Mouse (Mus musculus): Measurements from ENCODE around the gene Ttc41. TPM values are rescaled to one million over a fixed set of nuclear protein-coding genes. Genes with fewer than 3 reads are reported as not detected.

The Ttc41 gene
- polyA plus RNA-seq, 1 experiment from 2014 or later, result 2.0 TPM

GRCm38 (mm10) chr10:86777614-86778319, 72.2 kb downstream of the Ttc41 start:
- H3K4me2 ChIP-seq (replicated peaks), result peak overlapping the region; percentile 97
- peaks cover 14% of the 10 kb centered on the region; the same call in 1 of the 2 replicates for H3K4me1 ChIP-seq (replicated peaks)
- WGBS, result 38% methylated on average over 19 of the region's 19 CpGs
- no peaks in the 10 kb centered on the region for H3K36me3 ChIP-seq
- no peaks in the 10 kb centered on the region for H3K9me3 ChIP-seq
- H3K27me3 ChIP-seq (replicated peaks), result no peaks in the 10 kb centered on the region
- no peak; the same call in none of the 2 replicates for ATAC-seq
- peak overlapping the region; percentile 18; the same call in 1 of the 2 replicates for H3K27ac ChIP-seq
- H3K9ac ChIP-seq, result peak overlapping the region; percentile 34; the same call in 1 of the 2 replicates
- peak overlapping the region; percentile 66 for H3K4me3 ChIP-seq (replicated peaks)

- no peaks in the 10 kb centered on the region for H3K9me3 ChIP-seq
- H3K4me2 ChIP-seq (replicated peaks), result peak within 1 kb of the TSS; percentile 97
- peaks cover 16% of the 10 kb centered on the region; the same call in 1 of the 2 replicates for H3K4me1 ChIP-seq (replicated peaks)
- no peaks in the 10 kb centered on the region for H3K27me3 ChIP-seq (replicated peaks)
- H3K27ac ChIP-seq, result peak within 1 kb of the TSS; percentile 72
- H3K9ac ChIP-seq, result peak within 1 kb of the TSS; percentile 63
- ATAC-seq, result peak; percentile 96
- under 1% methylated on average over 44 of the region's 44 CpGs for WGBS
- H3K4me3 ChIP-seq (replicated peaks), result peak within 1 kb of the TSS; percentile 66
- no peaks in the 10 kb centered on the region for H3K36me3 ChIP-seq
Measured at GRCm38 (mm10) chr10:86778398-86779116, 72.9 kb downstream of the Ttc41 start, which contains the start of gene Nt5dc3. Nt5dc3 (plus strand) TSS chr10:86779005.

- peak; percentile 41; the same call in 1 of the 2 replicates for ATAC-seq
- H3K4me3 ChIP-seq (replicated peaks), result peak overlapping the region; percentile 66
- no peaks in the 10 kb centered on the region for H3K9me3 ChIP-seq
- no peak overlapping the region for H3K27ac ChIP-seq
- H3K4me1 ChIP-seq (replicated peaks), result peaks cover 16% of the 10 kb centered on the region; the same call in 1 of the 2 replicates
- peak overlapping the region; percentile 63 for H3K9ac ChIP-seq
- under 1% methylated on average over 58 of the region's 58 CpGs for WGBS
- no peaks in the 10 kb centered on the region for H3K27me3 ChIP-seq (replicated peaks)
- H3K36me3 ChIP-seq, result no peaks in the 10 kb centered on the region
- peak overlapping the region; percentile 97 for H3K4me2 ChIP-seq (replicated peaks)
Measured at GRCm38 (mm10) chr10:86779117-86779755, 73.6 kb downstream of the Ttc41 start.

DNA sequence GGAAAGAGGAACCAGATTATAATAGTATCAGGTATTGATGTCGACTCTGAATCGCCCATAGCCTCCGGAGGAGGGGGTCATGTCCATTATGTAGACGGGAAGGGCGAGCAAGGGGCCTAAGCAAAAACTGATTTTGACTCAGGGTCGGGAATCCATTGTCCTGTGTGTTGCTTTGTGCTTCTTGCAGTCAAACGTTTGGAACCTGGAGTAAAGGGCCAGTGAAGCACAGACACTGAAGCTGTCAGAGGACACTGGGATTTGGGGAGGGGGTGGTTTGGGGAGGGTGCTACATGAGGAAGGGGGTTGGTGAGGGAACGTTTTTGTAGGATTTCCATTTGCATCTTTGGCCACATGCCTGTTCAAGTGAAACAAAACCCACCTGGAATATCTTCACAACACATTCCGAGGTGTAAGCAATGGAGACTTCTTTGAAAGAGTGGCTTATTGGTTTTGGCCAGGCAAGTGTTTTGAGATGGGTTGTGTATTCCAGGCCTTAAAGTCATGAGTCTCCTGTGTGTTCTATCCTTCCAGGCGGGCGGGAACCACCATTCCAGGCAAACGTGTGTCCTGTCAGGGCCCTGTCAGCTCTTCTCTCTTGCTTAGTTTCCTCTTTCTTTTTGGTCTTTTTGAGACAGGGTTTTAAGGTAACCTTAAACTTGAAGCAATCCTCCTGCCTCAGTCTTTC, 74.3 kb downstream of the Ttc41 start:
- 25% methylated on average over 12 of the region's 12 CpGs for WGBS
- Histone ChIP-seq H3K27me3 (replicated peaks) (no peaks in the 10 kb centered on the region), H3K4me3 (replicated peaks) (peak overlapping the region; percentile 66), H3K27ac (no peak overlapping the region), H3K4me2 (replicated peaks) (peak overlapping the region; percentile 97), H3K9me3 (no peaks in the 10 kb centered on the region), H3K36me3 (no peaks in the 10 kb centered on the region), H3K9ac (peak overlapping the region; percentile 63), H3K4me1 (replicated peaks) (peaks cover 16% of the 10 kb centered on the region; the same call in 1 of the 2 replicates)
- ATAC-seq, result no peak

- no peak for ATAC-seq
- H3K9ac ChIP-seq, result no peak overlapping the region
- H3K9me3 ChIP-seq, result no peaks in the 10 kb centered on the region
- H3K4me2 ChIP-seq (replicated peaks), result no peak overlapping the region
- WGBS, result 55% methylated on average over 5 of the region's 5 CpGs
- no peaks in the 10 kb centered on the region for H3K36me3 ChIP-seq
- H3K4me1 ChIP-seq (replicated peaks), result peaks cover 16% of the 10 kb centered on the region; the same call in 1 of the 2 replicates
- H3K27ac ChIP-seq, result no peak overlapping the region
- no peak overlapping the region for H3K4me3 ChIP-seq (replicated peaks)
- H3K27me3 ChIP-seq (replicated peaks), result no peaks in the 10 kb centered on the region
Measured at GRCm38 (mm10) chr10:86781641-86782040, 76.0 kb downstream of the Ttc41 start.

DNA sequence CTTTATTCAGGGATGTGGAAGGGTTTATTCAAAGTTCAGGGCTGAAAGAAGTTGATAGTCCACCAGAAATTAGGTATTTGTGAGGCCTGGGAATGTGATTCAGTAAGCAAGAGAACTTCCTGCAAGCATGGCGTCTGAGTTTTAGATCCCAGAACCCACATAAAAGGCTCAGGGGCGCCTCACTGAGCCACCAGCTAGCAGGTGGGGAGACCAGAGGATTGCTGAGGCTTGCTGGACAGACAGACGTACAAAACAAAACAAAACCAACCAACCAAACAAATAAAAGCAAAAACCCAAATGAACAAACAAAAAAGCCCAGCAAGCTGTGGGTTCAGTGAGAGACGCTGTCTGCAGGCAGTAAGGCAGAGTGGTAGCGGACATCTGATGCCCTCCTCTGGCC, 77.0 kb downstream of the Ttc41 start:
- Histone ChIP-seq H3K36me3 (no peaks in the 10 kb centered on the region), H3K4me3 (replicated peaks) (no peak overlapping the region), H3K27ac (no peak overlapping the region), H3K27me3 (replicated peaks) (no peaks in the 10 kb centered on the region), H3K4me1 (replicated peaks) (peaks cover 16% of the 10 kb centered on the region; the same call in 1 of the 2 replicates), H3K9ac (no peak overlapping the region), H3K9me3 (no peaks in the 10 kb centered on the region), H3K4me2 (replicated peaks) (no peak overlapping the region)
- no peak for ATAC-seq
- 64% methylated on average over 5 of the region's 5 CpGs for WGBS

DNA sequence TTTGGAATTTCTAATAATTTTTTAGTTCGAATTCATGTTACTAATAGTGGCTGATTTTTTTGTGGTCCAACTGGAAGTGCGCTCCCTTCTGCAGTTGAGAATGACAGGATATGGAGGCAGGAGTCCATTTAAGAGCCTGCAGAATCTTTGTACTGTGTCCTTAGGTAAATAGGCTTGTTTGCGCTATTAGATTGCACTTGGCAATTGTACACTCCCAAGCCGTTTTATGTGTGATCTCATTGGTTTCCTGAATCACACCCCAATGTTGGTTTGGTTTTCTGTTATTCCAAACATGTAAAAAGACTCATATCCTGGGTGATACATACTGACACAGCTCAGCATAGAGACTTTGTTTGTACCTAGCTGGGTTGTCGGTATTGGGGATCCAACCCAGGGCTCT, 78.0 kb downstream of the Ttc41 start:
- 0 out of 2 replicates have a peak, but pooled peaks cover 14% of the 10 kb centered on the region for H3K4me1 ChIP-seq (replicated peaks)
- no peak for ATAC-seq
- H3K27me3 ChIP-seq (replicated peaks), result no peaks in the 10 kb centered on the region
- 61% methylated on average over 5 of the region's 5 CpGs for WGBS
- H3K9ac ChIP-seq, result no peak overlapping the region
- no peak overlapping the region for H3K4me3 ChIP-seq (replicated peaks)
- no peak overlapping the region for H3K27ac ChIP-seq
- H3K36me3 ChIP-seq, result no peaks in the 10 kb centered on the region
- H3K9me3 ChIP-seq, result no peaks in the 10 kb centered on the region
- H3K4me2 ChIP-seq (replicated peaks), result no peak overlapping the region

GRCm38 (mm10) chr10:86784126-86784675, 78.6 kb downstream of the Ttc41 start:
- ATAC-seq, result no peak
- no peak overlapping the region for H3K4me3 ChIP-seq (replicated peaks)
- no peaks in the 10 kb centered on the region for H3K9me3 ChIP-seq
- no peak overlapping the region for H3K9ac ChIP-seq
- H3K27me3 ChIP-seq (replicated peaks), result no peaks in the 10 kb centered on the region
- H3K36me3 ChIP-seq, result no peaks in the 10 kb centered on the region
- H3K4me1 ChIP-seq (replicated peaks), result 0 out of 2 replicates have a peak, but pooled peaks cover 14% of the 10 kb centered on the region
- WGBS, result 87% methylated on average over 5 of the region's 5 CpGs
- H3K27ac ChIP-seq, result no peak overlapping the region
- no peak overlapping the region for H3K4me2 ChIP-seq (replicated peaks)

GRCm38 (mm10) chr10:86785396-86785795, 79.8 kb downstream of the Ttc41 start:
- Histone ChIP-seq H3K9me3 (no peaks in the 10 kb centered on the region), H3K4me1 (replicated peaks) (0 out of 2 replicates have a peak, but pooled peaks cover 14% of the 10 kb centered on the region), H3K9ac (no peak overlapping the region), H3K36me3 (no peaks in the 10 kb centered on the region), H3K27ac (no peak overlapping the region), H3K4me3 (replicated peaks) (no peak overlapping the region), H3K27me3 (replicated peaks) (no peaks in the 10 kb centered on the region), H3K4me2 (replicated peaks) (no peak overlapping the region)
- ATAC-seq, result no peak
- WGBS, result 61% methylated on average over 2 of the region's 2 CpGs

DNA sequence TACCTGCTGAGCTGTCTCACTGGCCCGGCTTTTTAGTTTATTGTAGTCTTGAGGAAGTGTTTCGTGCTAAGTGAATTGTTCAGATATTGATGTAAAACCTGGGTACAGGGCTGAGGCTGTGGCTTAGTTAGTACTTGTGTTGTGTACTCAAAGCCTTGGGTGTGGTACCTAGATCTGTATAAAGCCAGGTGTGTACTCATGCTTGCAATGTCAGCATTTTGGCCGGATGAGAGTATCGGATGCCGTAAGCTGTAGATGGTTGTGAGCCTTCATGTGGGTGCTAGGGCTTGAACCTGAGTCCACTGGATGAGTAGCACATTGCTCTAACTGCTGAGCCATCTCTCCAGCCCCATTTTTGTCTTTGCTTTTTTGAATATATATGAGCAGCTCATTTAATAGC, 80.5 kb downstream of the Ttc41 start:
- Histone ChIP-seq H3K27ac (no peak overlapping the region), H3K27me3 (replicated peaks) (no peaks in the 10 kb centered on the region), H3K9me3 (no peaks in the 10 kb centered on the region), H3K36me3 (no peaks in the 10 kb centered on the region), H3K9ac (no peak overlapping the region), H3K4me3 (replicated peaks) (no peak overlapping the region), H3K4me1 (replicated peaks) (0 out of 2 replicates have a peak, but pooled peaks cover 14% of the 10 kb centered on the region), H3K4me2 (replicated peaks) (no peak overlapping the region)
- WGBS, result 90% methylated on average over 5 of the region's 5 CpGs
- ATAC-seq, result no peak

DNA sequence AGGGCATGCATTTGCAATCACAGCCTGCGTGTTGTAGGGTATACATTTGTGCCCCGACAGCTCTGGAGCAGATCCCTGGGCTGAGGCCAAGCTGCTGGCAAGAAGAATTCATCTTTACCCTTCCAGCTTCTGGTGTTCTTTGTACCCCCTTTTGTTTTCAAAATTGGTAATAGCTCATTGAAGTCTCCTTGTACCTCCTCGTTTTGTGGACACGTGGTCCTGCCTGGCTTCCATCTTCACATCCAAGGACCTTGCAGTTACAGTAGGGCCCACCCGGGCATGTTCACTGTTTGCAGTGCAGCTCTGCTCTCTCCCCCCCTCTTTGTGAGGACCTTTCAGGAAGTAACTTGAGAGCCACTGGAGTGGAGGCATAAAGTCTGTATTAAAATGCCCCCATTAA, 82.6 kb downstream of the Ttc41 start:
- WGBS, result 45% methylated on average over 5 of the region's 5 CpGs
- Histone ChIP-seq H3K27ac (no peak overlapping the region), H3K9me3 (no peaks in the 10 kb centered on the region), H3K4me2 (replicated peaks) (no peak overlapping the region), H3K36me3 (no peaks in the 10 kb centered on the region), H3K27me3 (replicated peaks) (no peaks in the 10 kb centered on the region), H3K9ac (no peak overlapping the region), H3K4me3 (replicated peaks) (no peak overlapping the region), H3K4me1 (replicated peaks) (0 out of 2 replicates have a peak, but pooled peaks cover 4% of the 10 kb centered on the region)
- ATAC-seq, result no peak
